Mouse (Mus musculus): Measurements from ENCODE around the gene Itgb1bp1. TPM values are rescaled to one million over a fixed set of nuclear protein-coding genes. Genes with fewer than 3 reads are reported as not detected.

Gene Itgb1bp1
- polyA plus RNA-seq, 1 experiment: 23.6 TPM

DNA sequence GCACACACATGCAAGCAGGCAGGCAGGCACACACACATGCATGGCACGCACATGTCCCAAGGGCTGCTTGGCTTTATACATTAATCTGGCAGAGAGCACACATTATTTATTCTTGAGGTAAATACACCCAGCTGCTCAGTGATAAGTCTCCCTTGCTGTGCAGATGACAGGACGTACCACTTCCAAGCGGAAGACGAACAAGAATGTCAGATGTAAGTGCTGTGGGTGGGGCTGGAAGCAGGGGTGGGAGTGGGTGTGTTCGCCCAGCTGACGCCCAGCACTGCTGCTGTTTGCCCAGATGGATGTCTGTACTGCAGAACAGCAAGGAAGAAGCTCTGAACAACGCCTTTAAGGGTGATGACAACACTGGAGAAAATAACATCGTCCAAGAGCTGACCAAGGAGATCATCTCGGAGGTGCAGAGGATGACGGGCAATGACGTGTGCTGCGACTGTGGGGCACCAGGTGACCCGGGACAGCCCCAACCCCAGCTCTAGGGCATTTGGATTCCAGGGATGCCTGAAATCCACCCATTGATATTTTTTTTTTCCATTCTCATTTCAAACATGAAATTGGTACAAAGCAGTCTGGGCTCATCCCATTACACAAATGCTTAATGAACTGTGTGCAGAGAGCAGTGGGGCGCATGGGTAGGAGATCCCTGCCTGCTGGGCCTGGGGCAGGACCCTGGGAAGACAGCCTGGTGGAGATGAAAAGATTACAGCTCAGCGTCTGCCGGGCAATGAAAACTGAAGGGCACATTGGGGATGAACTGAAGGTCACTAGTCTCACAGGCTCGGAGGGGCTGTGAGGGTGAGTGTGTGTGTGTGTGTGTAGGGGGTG is 56.8 kb downstream of the Itgb1bp1 start:
- no peaks in the 10 kb centered on the region for H3K36me3 ChIP-seq (ENCODE audit: control insufficient read depth, insufficient read depth, low read length)
- 79% methylated on average over 17 of the region's 17 CpGs for WGBS
- TF ChIP-seq POLR2A (IDR thresholded peaks at IDR 0.05; ENCODE audit: low read depth, low read length): no peak
- TF ChIP-seq CTCF (conservative IDR thresholded peaks at IDR 0.05; ENCODE audit: insufficient read depth, insufficient read length, low read depth, low read length): no peak
- no peaks in the 10 kb centered on the region for H3K27me3 ChIP-seq (replicated peaks; ENCODE audit: control insufficient read depth, insufficient read depth, low read length)
- peaks cover 9% of the 10 kb centered on the region for H3K4me1 ChIP-seq (ENCODE audit: control insufficient read depth, insufficient read depth, low read length)
- no peak overlapping the region for H3K27ac ChIP-seq (ENCODE audit: insufficient read depth, low read depth, low read length)
- no peak for DNase-seq
- no peak overlapping the region for H3K4me3 ChIP-seq (ENCODE audit: insufficient read depth, low read depth, low read length)

DNA sequence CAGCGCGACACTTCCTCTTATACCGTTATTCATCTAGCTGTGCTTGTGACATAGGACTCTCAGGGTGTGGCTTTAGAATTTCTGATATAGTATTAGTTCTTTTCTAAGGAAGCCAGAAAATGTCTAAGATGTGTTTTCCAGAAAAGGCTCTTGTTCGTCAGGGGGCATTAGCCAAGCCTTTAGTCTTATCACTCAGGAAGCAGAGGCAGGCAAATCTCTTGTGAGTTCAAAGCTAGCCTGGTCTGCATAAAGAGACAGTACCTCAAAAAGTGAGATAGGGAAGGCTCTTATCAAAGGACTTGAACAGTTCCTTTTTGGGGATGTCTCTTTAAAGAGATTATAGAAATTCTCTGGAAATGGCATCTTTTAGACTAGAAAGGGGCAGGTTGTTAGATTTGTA is 57.4 kb downstream of the Itgb1bp1 start:
- no peaks in the 10 kb centered on the region for H3K27me3 ChIP-seq (replicated peaks; ENCODE audit: control insufficient read depth, insufficient read depth, low read length)
- 92% methylated on average over 4 of the region's 4 CpGs for WGBS
- TF ChIP-seq CTCF (conservative IDR thresholded peaks at IDR 0.05; ENCODE audit: insufficient read depth, insufficient read length, low read depth, low read length): no peak
- no peak for TF ChIP-seq POLR2A (IDR thresholded peaks at IDR 0.05; ENCODE audit: low read depth, low read length)
- DNase-seq: no peak
- no peaks in the 10 kb centered on the region for H3K36me3 ChIP-seq (ENCODE audit: control insufficient read depth, insufficient read depth, low read length)
- no peak overlapping the region for H3K4me3 ChIP-seq (ENCODE audit: insufficient read depth, low read depth, low read length)
- peaks cover 9% of the 10 kb centered on the region for H3K4me1 ChIP-seq (ENCODE audit: control insufficient read depth, insufficient read depth, low read length)
- no peak overlapping the region for H3K27ac ChIP-seq (ENCODE audit: insufficient read depth, low read depth, low read length)

DNA sequence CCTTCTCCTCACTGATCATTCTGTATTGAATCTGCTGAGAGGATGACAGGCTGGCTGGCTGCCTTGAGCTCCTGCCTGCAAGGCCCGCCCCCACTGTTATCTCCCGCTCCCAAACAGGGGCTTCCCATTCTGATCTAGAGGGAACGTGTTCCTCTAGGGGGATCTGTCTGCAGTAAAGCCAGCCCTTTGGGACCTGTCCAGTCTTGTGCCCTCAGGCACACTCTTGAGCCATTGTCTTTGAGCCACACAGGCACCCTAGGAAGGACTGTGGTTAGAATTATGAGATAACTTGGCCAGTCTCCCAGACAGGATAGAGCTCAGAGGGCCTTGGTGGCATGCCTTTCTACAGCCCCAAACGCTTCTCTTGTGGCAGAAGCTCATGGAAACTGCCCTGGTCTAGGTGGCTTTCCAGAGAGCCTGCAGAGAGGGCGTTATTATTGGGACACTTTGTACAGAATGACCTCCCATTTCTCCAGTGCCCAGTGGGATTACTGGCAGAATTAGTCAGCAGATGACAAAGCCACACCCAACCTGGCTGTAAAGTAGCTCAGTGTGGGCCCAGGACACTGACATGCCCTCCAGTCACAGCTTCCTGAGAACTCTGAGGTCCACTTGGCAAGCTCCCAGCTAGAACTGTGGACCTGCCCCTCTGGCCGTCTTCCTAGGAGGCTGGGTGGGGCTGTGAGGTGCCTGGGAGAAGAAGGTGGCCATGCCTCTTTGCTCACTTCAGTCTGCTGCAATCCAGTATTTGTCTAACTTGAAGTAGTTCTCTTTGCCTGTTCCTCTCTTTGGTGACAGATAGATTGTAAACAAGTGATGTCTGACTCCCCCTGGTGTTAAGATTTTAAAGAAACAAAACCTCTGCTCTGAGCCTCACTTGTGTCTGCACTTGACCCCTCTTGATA is 58.8 kb downstream of the Itgb1bp1 start:
- Histone ChIP-seq H3K27ac (ENCODE audit: insufficient read depth, low read depth, low read length) (peak overlapping the region; percentile 41; the same call in 1 of the 2 replicates), H3K36me3 (ENCODE audit: control insufficient read depth, insufficient read depth, low read length) (no peaks in the 10 kb centered on the region), H3K27me3 (replicated peaks; ENCODE audit: control insufficient read depth, insufficient read depth, low read length) (no peaks in the 10 kb centered on the region), H3K4me3 (ENCODE audit: insufficient read depth, low read depth, low read length) (no peak overlapping the region), H3K4me1 (ENCODE audit: control insufficient read depth, insufficient read depth, low read length) (peaks cover 9% of the 10 kb centered on the region)
- WGBS: 42% methylated on average over 6 of the region's 6 CpGs
- TF ChIP-seq POLR2A (IDR thresholded peaks at IDR 0.05; ENCODE audit: low read depth, low read length) (no peak), CTCF (conservative IDR thresholded peaks at IDR 0.05; ENCODE audit: insufficient read depth, insufficient read length, low read depth, low read length) (peak; percentile 10; the same call in 1 of the 2 replicates)
- DNase-seq: peak; percentile 95

DNA sequence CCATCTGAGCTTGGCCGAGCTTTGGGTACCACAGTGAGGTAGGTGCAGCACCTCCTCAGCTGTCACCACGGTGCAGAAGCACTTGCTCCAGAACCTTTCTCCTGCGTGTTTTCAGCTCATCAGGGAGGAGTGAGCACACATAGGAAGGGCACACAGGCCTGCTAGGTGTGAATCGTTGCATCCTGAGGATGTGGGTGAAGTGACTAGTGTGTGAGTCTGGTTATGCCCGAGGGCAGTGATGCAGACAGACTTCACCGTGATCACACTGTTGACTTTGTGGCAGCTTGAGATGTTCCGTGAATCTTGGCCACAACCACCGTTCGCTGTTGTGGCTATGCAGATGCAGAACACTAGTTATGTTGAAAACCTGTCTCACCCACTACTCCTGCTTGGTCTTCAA is 59.8 kb downstream of the Itgb1bp1 start:
- peaks cover 9% of the 10 kb centered on the region for H3K4me1 ChIP-seq (ENCODE audit: control insufficient read depth, insufficient read depth, low read length)
- no peak overlapping the region for H3K4me3 ChIP-seq (ENCODE audit: insufficient read depth, low read depth, low read length)
- 78% methylated on average over 9 of the region's 9 CpGs for WGBS
- H3K27ac ChIP-seq (ENCODE audit: insufficient read depth, low read depth, low read length): no peak overlapping the region
- TF ChIP-seq POLR2A (IDR thresholded peaks at IDR 0.05; ENCODE audit: low read depth, low read length) (no peak), CTCF (conservative IDR thresholded peaks at IDR 0.05; ENCODE audit: insufficient read depth, insufficient read length, low read depth, low read length) (no peak)
- no peaks in the 10 kb centered on the region for H3K36me3 ChIP-seq (ENCODE audit: control insufficient read depth, insufficient read depth, low read length)
- DNase-seq: no peak
- no peaks in the 10 kb centered on the region for H3K27me3 ChIP-seq (replicated peaks; ENCODE audit: control insufficient read depth, insufficient read depth, low read length)

DNA sequence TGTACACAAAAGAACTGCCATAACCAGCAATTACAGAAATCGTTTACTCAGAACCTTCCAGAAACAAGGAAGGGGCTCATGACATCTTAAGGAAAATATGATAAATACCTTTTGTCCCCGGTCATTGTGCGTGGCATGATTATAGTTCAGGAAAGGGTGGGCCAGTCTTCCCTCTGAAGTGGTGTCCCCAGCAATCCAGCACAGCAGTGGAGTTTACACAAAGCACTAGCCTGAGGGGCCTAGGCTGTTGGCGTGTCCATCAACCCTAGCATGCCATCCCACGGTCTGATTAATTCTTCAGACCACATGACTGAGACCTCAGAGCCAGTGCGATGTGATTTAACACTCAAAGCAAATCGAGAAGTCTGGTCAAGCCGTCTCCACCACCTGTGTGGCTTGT is 60.7 kb downstream of the Itgb1bp1 start:
- no peaks in the 10 kb centered on the region for H3K36me3 ChIP-seq (ENCODE audit: control insufficient read depth, insufficient read depth, low read length)
- TF ChIP-seq CTCF (conservative IDR thresholded peaks at IDR 0.05; ENCODE audit: insufficient read depth, insufficient read length, low read depth, low read length) (no peak), POLR2A (IDR thresholded peaks at IDR 0.05; ENCODE audit: low read depth, low read length) (no peak)
- peak; percentile 48 for DNase-seq
- H3K27ac ChIP-seq (ENCODE audit: insufficient read depth, low read depth, low read length): peak overlapping the region; percentile 2; the same call in 1 of the 2 replicates
- H3K4me1 ChIP-seq (ENCODE audit: control insufficient read depth, insufficient read depth, low read length): peaks cover 9% of the 10 kb centered on the region
- H3K4me3 ChIP-seq (ENCODE audit: insufficient read depth, low read depth, low read length): no peak overlapping the region
- WGBS: 56% methylated on average over 8 of the region's 8 CpGs
- no peaks in the 10 kb centered on the region for H3K27me3 ChIP-seq (replicated peaks; ENCODE audit: control insufficient read depth, insufficient read depth, low read length)

DNA sequence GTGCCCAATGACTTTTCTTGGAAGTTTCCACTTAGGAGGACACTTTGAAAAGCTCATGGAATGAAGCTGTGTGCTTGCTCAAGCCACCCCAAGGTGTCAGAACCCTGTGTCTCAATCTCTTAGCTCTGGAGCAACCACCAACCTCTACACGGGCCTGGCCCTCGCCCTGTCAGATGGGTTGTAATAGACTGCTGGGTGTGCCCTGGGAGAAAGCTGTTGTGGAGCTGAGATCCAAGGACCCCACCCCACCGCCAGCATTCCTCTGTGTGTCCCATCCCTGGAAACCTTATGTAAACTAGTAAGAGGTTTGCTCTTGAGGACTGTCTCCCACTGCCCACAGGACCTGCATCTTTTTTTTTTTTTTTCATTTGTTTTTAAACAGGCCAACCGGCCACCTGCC is 62.2 kb downstream of the Itgb1bp1 start:
- WGBS: 85% methylated on average over 4 of the region's 4 CpGs

DNA sequence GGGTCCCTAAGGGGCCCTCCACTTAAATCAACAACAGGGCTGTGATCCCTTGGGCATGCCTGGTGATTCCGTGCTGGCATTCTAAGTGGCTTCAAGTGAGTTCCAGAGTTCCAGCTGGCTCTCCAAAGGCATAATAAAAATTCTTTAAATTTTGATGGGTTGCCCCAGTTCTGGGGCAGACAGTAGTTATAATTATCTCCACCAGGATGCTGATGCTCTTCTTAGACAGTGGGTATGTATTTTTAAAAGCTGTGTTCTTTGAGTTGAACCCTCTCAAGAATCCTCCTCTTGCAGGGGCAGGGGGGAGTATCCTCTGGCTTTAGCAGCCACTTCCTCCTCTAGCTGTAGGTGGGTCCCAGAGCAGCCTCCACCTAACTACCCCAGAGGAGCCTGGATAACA is 65.5 kb downstream of the Itgb1bp1 start:
- no peak for DNase-seq
- WGBS: 85% methylated on average over 1 of the region's 1 CpGs
- H3K4me1 ChIP-seq (ENCODE audit: control insufficient read depth, insufficient read depth, low read length): no peaks in the 10 kb centered on the region
- no peak overlapping the region for H3K4me3 ChIP-seq (ENCODE audit: insufficient read depth, low read depth, low read length)
- no peak overlapping the region for H3K27ac ChIP-seq (ENCODE audit: insufficient read depth, low read depth, low read length)
- H3K36me3 ChIP-seq (ENCODE audit: control insufficient read depth, insufficient read depth, low read length): no peaks in the 10 kb centered on the region
- TF ChIP-seq CTCF (conservative IDR thresholded peaks at IDR 0.05; ENCODE audit: insufficient read depth, insufficient read length, low read depth, low read length): no peak
- TF ChIP-seq POLR2A (IDR thresholded peaks at IDR 0.05; ENCODE audit: low read depth, low read length): no peak
- no peaks in the 10 kb centered on the region for H3K27me3 ChIP-seq (replicated peaks; ENCODE audit: control insufficient read depth, insufficient read depth, low read length)

More for the DNA sequence above, 62.2 kb downstream of the Itgb1bp1 start:
- H3K4me1 ChIP-seq (ENCODE audit: control insufficient read depth, insufficient read depth, low read length): peaks cover 9% of the 10 kb centered on the region
- H3K36me3 ChIP-seq (ENCODE audit: control insufficient read depth, insufficient read depth, low read length): no peaks in the 10 kb centered on the region
- no peak for TF ChIP-seq POLR2A (IDR thresholded peaks at IDR 0.05; ENCODE audit: low read depth, low read length)
- no peak for TF ChIP-seq CTCF (conservative IDR thresholded peaks at IDR 0.05; ENCODE audit: insufficient read depth, insufficient read length, low read depth, low read length)
- no peak for DNase-seq
- no peak overlapping the region for H3K4me3 ChIP-seq (ENCODE audit: insufficient read depth, low read depth, low read length)
- H3K27ac ChIP-seq (ENCODE audit: insufficient read depth, low read depth, low read length): no peak overlapping the region
- no peaks in the 10 kb centered on the region for H3K27me3 ChIP-seq (replicated peaks; ENCODE audit: control insufficient read depth, insufficient read depth, low read length)
